Mouse (Mus musculus) liver, adult 2 months (tissue): ENCODE measurements around the gene Drg2.

Source experiments
- CTCF ChIP-seq: fragments of 200-500 bp; IDR thresholded peaks from 2 replicates; pipeline ENCODE4 v1.5.1; 2011; ENCODE audit warnings: low read depth, low read length, control low read depth
- POLR2A ChIP-seq: fragments of 200-500 bp; IDR thresholded peaks from 2 replicates; pipeline ENCODE4 v1.6.1; 2011; ENCODE audit warnings: low read length, control low read depth; ENCODE audit not compliant: insufficient read depth; ENCODE audit errors: extremely low read depth

- TF ChIP-seq POLR2A (no peak), CTCF (no peak)
Observed at GRCm38 (mm10) chr11:60514941-60515340, 60.5 kb downstream of the Drg2 start.
